Mouse (Mus musculus) MEL (cell line): ENCODE results near the gene Slitrk3.

ENCODE experiments used
- CHD1 ChIP-seq: IDR thresholded peaks from 2 replicates; pipeline ENCODE4 v1.6.1; 2012; ENCODE audit warnings: low read depth, mild to moderate bottlenecking, inconsistent platforms, low read length, improper control_type of control experiment
- CTCF ChIP-seq, 3 experiments: IDR thresholded peaks in 2 of 3; conservative IDR thresholded peaks in 1 of 3; 2 replicates each; pipeline ENCODE4 v1.5.1; 2011 to 2012; ENCODE audit warnings: low read length in 3 of 3, low read depth in 2 of 3, mild to moderate bottlenecking in 2 of 3, improper control_type of control experiment in 1 of 3, inconsistent platforms in 1 of 3, mixed read lengths in 1 of 3, moderate library complexity in 1 of 3; ENCODE audit not compliant: control insufficient read depth in 1 of 3, insufficient read depth in 1 of 3, poor library complexity in 1 of 3, severe bottlenecking in 1 of 3
- EP300 ChIP-seq, 2 experiments: IDR thresholded peaks; 2 replicates each; pipeline ENCODE4 v1.6.1; 2011; ENCODE audit warnings: improper control_type of control experiment in 2 of 2, low read length in 2 of 2, low read depth in 1 of 2, mild to moderate bottlenecking in 1 of 2
- JUND ChIP-seq: IDR thresholded peaks from 2 replicates; pipeline ENCODE4 v1.6.1; 2011; ENCODE audit warnings: low read depth, mild to moderate bottlenecking, improper control_type of control experiment, low read length
- MYC ChIP-seq: IDR thresholded peaks from 2 replicates; pipeline ENCODE4 v1.6.1; 2011; ENCODE audit warnings: low read depth, mild to moderate bottlenecking, low read length, improper control_type of control experiment, moderate library complexity
- NRF1 ChIP-seq: IDR thresholded peaks from 2 replicates; pipeline ENCODE4 v1.6.1; 2014; ENCODE audit warnings: low read depth, mild to moderate bottlenecking, inconsistent platforms, low read length, improper control_type of control experiment, moderate library complexity; ENCODE audit not compliant: poor library complexity, insufficient read depth, severe bottlenecking
- POLR2A ChIP-seq, 2 experiments: IDR thresholded peaks; 2 replicates each; pipeline ENCODE4 v1.6.1; 2011 to 2012; ENCODE audit warnings: low read length in 2 of 2, mild to moderate bottlenecking in 2 of 2, control low read depth in 1 of 2, improper control_type of control experiment in 1 of 2, low read depth in 1 of 2, moderate library complexity in 1 of 2; ENCODE audit not compliant: control insufficient read depth in 1 of 2, insufficient read depth in 1 of 2, poor library complexity in 1 of 2
- SMC3 ChIP-seq: IDR thresholded peaks from 2 replicates; pipeline ENCODE4 v1.6.1; 2011; ENCODE audit warnings: low read depth, low read length, improper control_type of control experiment
- TCF12 ChIP-seq: IDR thresholded peaks from 2 replicates; pipeline ENCODE4 v1.6.1; 2014; ENCODE audit warnings: low read depth, mild to moderate bottlenecking, inconsistent platforms, low read length, improper control_type of control experiment, moderate library complexity
- ZC3H11A ChIP-seq: IDR thresholded peaks from 2 replicates; pipeline ENCODE4 v1.6.1; 2012; ENCODE audit warnings: low read depth, mild to moderate bottlenecking, inconsistent platforms, low read length, improper control_type of control experiment
- ZKSCAN1 ChIP-seq: IDR thresholded peaks from 2 replicates; pipeline ENCODE4 v1.6.1; 2012; ENCODE audit warnings: low read depth, mild to moderate bottlenecking, inconsistent platforms, low read length, improper control_type of control experiment, moderate library complexity

DNA sequence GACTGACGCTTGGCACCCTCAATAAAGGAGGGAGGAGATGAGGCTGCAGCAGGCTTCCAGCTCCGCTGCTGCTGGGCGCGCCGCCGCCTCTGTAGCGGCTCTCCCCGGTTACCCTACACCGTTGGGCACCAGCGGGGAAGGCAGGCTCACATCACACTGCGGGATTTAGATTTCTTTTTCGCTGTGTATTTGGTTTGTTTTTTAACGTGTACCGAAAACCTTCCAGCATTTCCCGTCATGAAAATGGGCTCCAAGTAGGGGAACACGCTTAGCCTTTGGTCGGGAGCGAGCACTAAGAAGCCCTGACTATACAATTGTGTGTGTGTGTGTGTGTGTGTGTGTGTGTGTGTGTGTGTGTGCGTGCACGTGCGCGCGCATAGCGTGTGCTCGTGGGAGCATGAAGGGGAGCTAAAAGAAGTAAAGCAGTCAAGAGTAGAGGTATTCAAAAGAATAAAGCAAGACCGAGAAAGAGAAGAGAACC is 4.1 kb downstream of the Slitrk3 start:
- TF ChIP-seq MYC (no peak), POLR2A (IDR thresholded peaks at IDR 0.05; ENCODE audit: control insufficient read depth in 1 of 2, insufficient read depth in 1 of 2, low read depth in 1 of 2, low read length in 2 of 2, poor library complexity in 1 of 2) (no peak), EP300 (IDR thresholded peaks at IDR 0.05; ENCODE audit: low read depth in 1 of 2, low read length in 2 of 2) (no peak), CHD1 (no peak), TCF12 (no peak), SMC3 (no peak), CTCF (IDR thresholded peaks at IDR 0.05 in 2 of 3, conservative IDR thresholded peaks at IDR 0.05 in 1 of 3; ENCODE audit: control insufficient read depth in 1 of 3, insufficient read depth in 1 of 3, low read depth in 2 of 3, low read length in 3 of 3, poor library complexity in 1 of 3, severe bottlenecking in 1 of 3) (no peak), ZC3H11A (no peak), ZKSCAN1 (no peak), JUND (no peak), NRF1 (no peak)
